Mouse (Mus musculus): ENCODE results near the gene Rpap3.

GRCm38 (mm10) chr15:97740283-97740732, 34.7 kb upstream of the Rpap3 start:
- no peak for TF ChIP-seq CHD1 (IDR thresholded peaks at IDR 0.05; ENCODE audit: low read depth, low read length)
- TF ChIP-seq USF1 (IDR thresholded peaks at IDR 0.05; ENCODE audit: low read depth, low read length): no peak
- TF ChIP-seq CTCF (IDR thresholded peaks at IDR 0.05 in 2 of 3, conservative IDR thresholded peaks at IDR 0.05 in 1 of 3; ENCODE audit: control insufficient read depth in 1 of 3, insufficient read depth in 1 of 3, low read depth in 2 of 3, low read length in 3 of 3, poor library complexity in 1 of 3, severe bottlenecking in 1 of 3): no peak
